Mouse (Mus musculus) adrenal gland, adult 18-20 months (tissue): ENCODE data around the gene Fam71b. TPM values are rescaled to one million over a fixed set of nuclear protein-coding genes. Genes with fewer than 3 reads are reported as not detected.

Experiments used
- DNase-seq, 2 experiments: peaks; one replicate each; pipeline ENCODE4 v3.0.0; 2021 to 2022; ENCODE audit warnings: low spot score in 2 of 2
- total RNA-seq, 2 experiments: library from RNA; stranded (reverse); gene quantifications; 1 replicate in 1 of 2; 2 replicates in 1 of 2; pipeline ENCODE4 v1.2.3; 2021

Gene Fam71b
- total RNA-seq, 2 experiments from 2014 or later: not detected

- DNase-seq: no peak
Observed at GRCm38 (mm10) chr11:46382466-46382865, 13.9 kb upstream of the Fam71b start.

GRCm38 (mm10) chr11:46384925-46385324 is 11.4 kb upstream of the Fam71b start:
- no peak for DNase-seq

- no peak for DNase-seq
Observed at GRCm38 (mm10) chr11:46386556-46386955, 9.8 kb upstream of the Fam71b start.

- DNase-seq: no peak
Observed at GRCm38 (mm10) chr11:46387061-46387460, 9.3 kb upstream of the Fam71b start.

GRCm38 (mm10) chr11:46388438-46388837 is 7.9 kb upstream of the Fam71b start:
- no peak for DNase-seq

- no peak for DNase-seq
Observed at GRCm38 (mm10) chr11:46389336-46390117, 6.8 kb upstream of the Fam71b start, which contains the start of gene Itk. Gene Itk (minus strand): TSS chr11:46389515.

GRCm38 (mm10) chr11:46390621-46391020 is 5.7 kb upstream of the Fam71b start:
- DNase-seq: no peak

GRCm38 (mm10) chr11:46392890-46393289 is 3.5 kb upstream of the Fam71b start:
- no peak for DNase-seq

GRCm38 (mm10) chr11:46393413-46393812 is 2.9 kb upstream of the Fam71b start:
- no peak for DNase-seq

GRCm38 (mm10) chr11:46395088-46395487 is 1.3 kb upstream of the Fam71b start:
- no peak for DNase-seq

- DNase-seq: no peak
Observed at GRCm38 (mm10) chr11:46395698-46396097, 661 bp upstream of the Fam71b start.

GRCm38 (mm10) chr11:46396860-46397179 is 461 bp downstream of the Fam71b start:
- DNase-seq: no peak

GRCm38 (mm10) chr11:46397900-46398299 is 1.5 kb downstream of the Fam71b start:
- no peak for DNase-seq

- no peak for DNase-seq
Observed at GRCm38 (mm10) chr11:46398473-46398872, 2.1 kb downstream of the Fam71b start.

GRCm38 (mm10) chr11:46398933-46399383 is 2.6 kb downstream of the Fam71b start:
- no peak for DNase-seq

GRCm38 (mm10) chr11:46401555-46401954 is 5.2 kb downstream of the Fam71b start:
- DNase-seq: no peak

- DNase-seq: no peak
Observed at GRCm38 (mm10) chr11:46404986-46405385, 8.6 kb downstream of the Fam71b start.

- DNase-seq: no peak
Observed at GRCm38 (mm10) chr11:46406721-46407120, 10.4 kb downstream of the Fam71b start.

- no peak for DNase-seq
Observed at GRCm38 (mm10) chr11:46410018-46410563, 13.7 kb downstream of the Fam71b start.

GRCm38 (mm10) chr11:46418438-46418837 is 22.1 kb downstream of the Fam71b start:
- no peak for DNase-seq

GRCm38 (mm10) chr11:46418860-46419259 is 22.5 kb downstream of the Fam71b start:
- no peak for DNase-seq

- DNase-seq: no peak
Observed at GRCm38 (mm10) chr11:46421086-46421888, 24.9 kb downstream of the Fam71b start.
